Mouse (Mus musculus) embryonic facial prominence, embryonic 13.5 days (tissue): ENCODE measurements at regions not wholly inside any gene's neighbourhood (a gene's known extent, or its start where the extent isn't known, plus 50 kb on each side); places are given as distances from the start of the nearest gene placed in this dataset.

Experiments used
- ATAC-seq: fragments of 200-750 bp; cut with Nextera tagmentation; 2 replicates; pipeline ENCODE4 v1.8.0; 2017; ENCODE audit warnings: low read depth; ENCODE audit not compliant: insufficient number of reproducible peaks, insufficient read depth, low FRiP score, low TSS enrichment
- H3K27ac ChIP-seq: fragments of 300-500 bp; sonication (generic); 2 replicates; pipeline ENCODE4 v1.5.1; 2015; ENCODE audit warnings: moderate library complexity, mild to moderate bottlenecking, inconsistent platforms
- H3K27me3 ChIP-seq: fragments of 300-500 bp; sonication (generic); 2 replicates; pipeline ENCODE4 v1.6.1; 2015; ENCODE audit warnings: mild to moderate bottlenecking, inconsistent platforms
- H3K36me3 ChIP-seq: fragments of 300-500 bp; sonication (generic); 2 replicates; pipeline ENCODE4 v1.6.1; 2015; ENCODE audit warnings: mild to moderate bottlenecking, inconsistent platforms
- H3K4me1 ChIP-seq: fragments of 300-500 bp; sonication (generic); 2 replicates; pipeline ENCODE4 v1.6.1; 2015; ENCODE audit warnings: inconsistent platforms
- H3K4me2 ChIP-seq: fragments of 300-500 bp; sonication (generic); 2 replicates; pipeline ENCODE4 v1.6.1; 2015; ENCODE audit warnings: moderate library complexity, mild to moderate bottlenecking, inconsistent platforms
- H3K4me3 ChIP-seq: fragments of 300-500 bp; sonication (generic); 2 replicates; pipeline ENCODE4 v1.5.1; 2015; ENCODE audit warnings: mild to moderate bottlenecking, inconsistent platforms
- H3K9ac ChIP-seq: fragments of 300-500 bp; sonication (generic); 2 replicates; pipeline ENCODE4 v1.6.1; 2015; ENCODE audit warnings: mild to moderate bottlenecking, inconsistent platforms
- H3K9me3 ChIP-seq: fragments of 300-500 bp; sonication (generic); 2 replicates; pipeline ENCODE4 v1.6.1; 2016; ENCODE audit warnings: inconsistent platforms
- WGBS: fragments of 180-500 bp; shearing (Covaris S2); methylation state at CpG from one replicate; pipeline ENCODE4 v1.1.7; 2015; ENCODE audit warnings: mixed read lengths; 5-methylcytosine and 5-hydroxymethylcytosine counted together

DNA sequence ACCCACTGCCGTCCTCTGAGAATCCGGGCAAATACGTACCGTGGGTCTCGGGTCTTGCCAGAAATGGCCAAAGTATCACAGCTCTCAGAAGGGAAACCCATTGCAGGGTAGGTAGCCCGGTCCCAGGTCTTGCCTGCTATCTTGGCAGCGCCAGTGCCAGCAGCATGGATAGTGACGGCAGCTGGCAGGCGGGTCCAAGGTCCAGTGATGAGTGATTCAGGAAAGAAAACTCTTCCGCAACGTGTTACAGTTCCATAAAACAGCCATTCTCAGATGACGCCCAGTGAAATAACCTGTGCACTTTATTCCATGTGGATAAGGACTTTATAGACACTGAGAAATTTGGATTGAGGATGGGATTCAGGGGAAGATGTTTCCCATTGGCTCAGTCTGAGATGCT lies 142.2 kb upstream of the Nr4a3 start:
- no peaks in the 10 kb centered on the region for H3K27me3 ChIP-seq
- H3K4me3 ChIP-seq = no peak overlapping the region
- no peak for ATAC-seq
- no peak overlapping the region for H3K9ac ChIP-seq
- no peak overlapping the region for H3K4me2 ChIP-seq
- H3K9me3 ChIP-seq = 0 out of 2 replicates have a peak, but pooled peaks cover 3% of the 10 kb centered on the region
- H3K36me3 ChIP-seq = no peaks in the 10 kb centered on the region
- no peak overlapping the region for H3K27ac ChIP-seq
- H3K4me1 ChIP-seq = 0 out of 2 replicates have a peak, but pooled peaks cover 3% of the 10 kb centered on the region
- 91% methylated on average over 12 of the region's 12 CpGs for WGBS

DNA sequence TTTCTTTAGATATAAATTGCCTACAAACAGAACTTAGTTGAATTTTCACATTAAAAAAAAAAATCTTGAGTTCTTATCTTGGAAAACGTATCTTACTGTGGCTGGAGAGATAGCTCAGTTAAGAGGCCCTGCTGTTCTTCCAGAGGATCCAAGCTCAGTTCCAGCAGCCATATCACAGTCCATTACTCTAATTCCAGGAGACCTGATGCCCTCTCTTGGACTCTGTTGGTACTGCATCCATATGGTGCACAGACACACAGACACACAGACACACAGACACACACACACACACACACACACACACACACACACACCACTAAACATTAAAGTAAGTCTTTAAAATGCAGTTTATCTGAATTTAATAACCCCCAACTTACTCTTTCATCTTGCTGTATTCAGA lies 132.7 kb upstream of the Nr4a3 start:
- no peaks in the 10 kb centered on the region for H3K27me3 ChIP-seq
- H3K27ac ChIP-seq = no peak overlapping the region
- H3K9ac ChIP-seq = no peak overlapping the region
- ATAC-seq = no peak
- H3K4me3 ChIP-seq = no peak overlapping the region
- H3K4me2 ChIP-seq = no peak overlapping the region
- no peaks in the 10 kb centered on the region for H3K4me1 ChIP-seq
- 85% methylated on average over 1 of the region's 1 CpGs for WGBS
- no peaks in the 10 kb centered on the region for H3K36me3 ChIP-seq
- H3K9me3 ChIP-seq = no peaks in the 10 kb centered on the region

DNA sequence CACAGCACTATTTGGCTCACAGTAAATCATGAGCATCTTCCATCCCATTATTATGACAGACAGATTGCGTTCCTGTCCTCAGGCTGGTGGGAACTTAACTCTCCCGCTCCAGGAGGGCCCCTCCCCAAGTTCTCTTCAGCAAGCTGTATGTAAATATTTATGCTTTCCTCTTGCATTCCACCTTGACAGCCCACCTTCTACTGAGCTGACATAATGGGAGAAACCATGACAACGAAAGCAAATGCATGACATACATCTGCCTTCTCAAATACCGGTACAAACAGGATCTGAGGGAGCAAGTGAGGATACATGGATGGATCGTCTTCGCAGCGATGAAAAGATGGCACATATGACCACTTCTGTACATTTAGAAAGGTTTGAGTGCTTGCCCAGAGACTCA lies 125.4 kb upstream of the Nr4a3 start:
- ATAC-seq = no peak; the same call in 1 of the 2 replicates
- Histone ChIP-seq H3K36me3 (no peaks in the 10 kb centered on the region), H3K9me3 (no peaks in the 10 kb centered on the region), H3K27ac (no peak overlapping the region), H3K4me1 (no peaks in the 10 kb centered on the region), H3K9ac (no peak overlapping the region), H3K4me2 (no peak overlapping the region), H3K27me3 (no peaks in the 10 kb centered on the region), H3K4me3 (no peak overlapping the region)
- WGBS = 74% methylated on average over 7 of the region's 7 CpGs

DNA sequence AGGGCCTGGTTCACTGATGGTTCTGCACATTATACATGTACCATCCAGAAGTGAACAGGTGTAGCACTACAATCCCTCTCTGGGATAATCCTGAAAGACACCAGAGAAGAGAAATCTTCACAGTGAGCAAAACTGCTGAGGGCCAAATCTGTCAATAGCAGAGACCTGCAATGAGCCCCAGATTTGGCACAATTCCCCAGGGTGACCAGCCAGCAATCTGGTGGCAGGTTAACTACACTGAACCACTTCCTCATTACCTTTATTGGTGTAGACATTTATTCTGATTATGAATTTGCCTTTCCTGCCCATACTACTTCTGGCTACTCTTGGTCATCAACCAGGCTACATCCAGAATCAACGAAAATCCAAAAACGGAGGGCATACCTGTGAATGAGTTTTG lies 113.5 kb upstream of the Nr4a3 start:
- 90% methylated on average over 2 of the region's 2 CpGs for WGBS
- Histone ChIP-seq H3K4me3 (no peak overlapping the region), H3K36me3 (no peaks in the 10 kb centered on the region), H3K9ac (no peak overlapping the region), H3K9me3 (no peaks in the 10 kb centered on the region), H3K27ac (no peak overlapping the region), H3K27me3 (no peaks in the 10 kb centered on the region), H3K4me2 (no peak overlapping the region), H3K4me1 (no peaks in the 10 kb centered on the region)
- ATAC-seq = no peak

DNA sequence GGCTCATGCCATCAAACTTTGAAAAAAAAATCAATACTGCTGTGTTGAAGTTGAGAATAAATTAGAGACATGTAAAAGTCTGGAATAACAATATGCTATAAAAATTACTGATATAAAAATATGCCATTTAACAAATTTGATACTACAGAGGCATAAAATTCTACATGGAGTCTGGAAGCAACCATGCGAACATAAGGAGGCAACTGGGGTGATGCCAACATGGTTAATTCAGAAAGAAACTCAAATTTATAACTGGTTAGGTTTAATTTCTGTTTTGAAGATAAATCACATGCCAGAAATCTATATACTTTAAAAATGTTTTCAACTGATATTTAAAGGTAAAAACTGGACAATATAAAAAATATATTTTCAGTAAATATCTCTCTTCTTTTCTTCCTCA lies 111.4 kb upstream of the Nr4a3 start:
- H3K4me1 ChIP-seq = no peaks in the 10 kb centered on the region
- no peaks in the 10 kb centered on the region for H3K36me3 ChIP-seq
- H3K27me3 ChIP-seq = no peaks in the 10 kb centered on the region
- no peak overlapping the region for H3K27ac ChIP-seq
- 85% methylated on average over 1 of the region's 1 CpGs for WGBS
- no peak overlapping the region for H3K9ac ChIP-seq
- H3K9me3 ChIP-seq = no peaks in the 10 kb centered on the region
- ATAC-seq = no peak
- no peak overlapping the region for H3K4me2 ChIP-seq
- H3K4me3 ChIP-seq = no peak overlapping the region

DNA sequence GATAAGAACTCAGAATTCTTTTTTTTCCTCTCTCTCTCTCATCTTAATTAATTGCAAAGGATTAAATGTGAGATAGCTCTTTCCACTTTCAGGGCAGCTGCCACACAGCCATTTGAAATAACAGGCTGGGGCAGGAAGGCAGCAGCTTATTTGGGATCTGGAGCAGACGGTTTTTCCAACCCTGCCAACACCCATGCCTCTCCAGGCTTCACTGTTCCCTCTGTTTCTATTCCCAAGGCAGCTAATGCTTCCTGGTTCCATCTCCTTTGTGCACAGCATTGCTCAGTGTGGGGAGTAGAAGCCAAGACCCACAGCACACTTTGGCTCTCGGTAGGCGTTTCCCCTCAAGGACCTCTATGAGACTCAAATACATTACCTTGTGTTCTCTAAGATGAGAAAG lies 109.4 kb upstream of the Nr4a3 start:
- no peak overlapping the region for H3K27ac ChIP-seq
- H3K36me3 ChIP-seq = no peaks in the 10 kb centered on the region
- H3K27me3 ChIP-seq = no peaks in the 10 kb centered on the region
- ATAC-seq = no peak
- H3K4me2 ChIP-seq = no peak overlapping the region
- no peaks in the 10 kb centered on the region for H3K9me3 ChIP-seq
- 90% methylated on average over 3 of the region's 3 CpGs for WGBS
- H3K9ac ChIP-seq = no peak overlapping the region
- H3K4me1 ChIP-seq = no peaks in the 10 kb centered on the region
- no peak overlapping the region for H3K4me3 ChIP-seq

DNA sequence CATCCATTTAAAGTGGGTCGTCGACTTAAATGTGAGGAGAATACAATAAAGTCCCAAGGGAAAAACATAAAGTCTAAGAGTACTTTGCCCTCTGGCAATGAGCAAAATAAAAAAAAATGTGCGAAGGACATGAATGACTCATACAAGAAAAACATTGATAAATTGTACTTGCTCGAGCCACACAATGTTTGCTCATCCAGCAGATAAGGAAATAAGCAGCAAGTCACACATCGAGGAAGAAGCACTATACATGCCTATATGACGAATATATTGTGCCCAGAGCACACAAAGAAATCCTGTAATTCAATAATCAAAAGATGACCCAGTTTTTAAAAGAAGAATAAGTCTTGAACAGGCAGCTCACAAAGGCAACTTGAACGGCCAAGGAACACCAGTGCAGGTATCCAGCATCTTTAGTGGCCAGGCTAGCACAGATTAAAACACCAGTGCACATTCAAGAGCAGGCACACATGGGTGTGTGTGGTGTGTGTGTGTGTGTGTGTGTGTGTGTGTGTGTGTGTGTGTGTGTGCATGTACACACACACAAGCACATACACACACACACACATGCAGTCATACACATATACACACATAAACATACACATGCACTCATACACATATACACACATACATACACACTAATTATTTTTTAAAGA lies 108.4 kb upstream of the Nr4a3 start:
- H3K27ac ChIP-seq = no peak overlapping the region
- no peaks in the 10 kb centered on the region for H3K36me3 ChIP-seq
- H3K4me2 ChIP-seq = no peak overlapping the region
- no peak for ATAC-seq
- no peak overlapping the region for H3K9ac ChIP-seq
- H3K9me3 ChIP-seq = no peaks in the 10 kb centered on the region
- no peaks in the 10 kb centered on the region for H3K4me1 ChIP-seq
- no peaks in the 10 kb centered on the region for H3K27me3 ChIP-seq
- H3K4me3 ChIP-seq = no peak overlapping the region
- 86% methylated on average over 7 of the region's 7 CpGs for WGBS

DNA sequence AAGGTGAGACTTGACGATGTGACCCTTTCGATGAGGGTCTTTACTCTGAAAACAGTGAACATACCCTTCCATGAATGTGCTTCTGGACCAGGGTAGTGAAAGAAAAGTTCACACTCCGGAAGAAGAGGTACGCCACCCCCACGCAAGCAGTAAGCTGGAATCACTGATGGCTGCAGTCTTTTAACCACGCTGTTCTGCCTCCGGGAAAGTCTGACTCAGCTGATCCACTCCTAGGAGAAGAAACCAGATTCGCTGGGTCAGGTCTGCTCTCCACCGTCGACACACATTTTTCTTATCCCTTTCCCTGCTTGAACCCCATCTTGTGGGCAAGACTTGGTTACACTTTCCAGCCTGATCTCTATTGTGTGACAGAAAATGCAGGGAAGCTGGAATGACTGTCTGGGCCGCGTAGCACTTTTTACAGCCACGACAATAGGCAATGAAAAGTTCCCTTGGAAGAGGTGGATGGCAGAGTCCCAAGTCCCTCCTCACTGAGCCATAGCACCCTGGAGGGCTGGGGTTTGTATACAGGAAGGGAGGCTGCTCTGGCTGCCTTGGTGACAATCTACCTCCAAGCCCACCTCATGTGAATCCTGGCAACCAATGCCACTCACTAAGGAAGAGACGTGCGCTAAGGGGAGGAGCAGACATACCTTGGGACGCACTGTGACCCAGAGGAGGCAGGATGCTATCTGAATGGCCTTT lies 96.9 kb upstream of the Nr4a3 start:
- Histone ChIP-seq H3K4me2 (no peak overlapping the region), H3K36me3 (no peaks in the 10 kb centered on the region), H3K9ac (no peak overlapping the region), H3K4me3 (no peak overlapping the region), H3K27ac (no peak overlapping the region), H3K9me3 (no peaks in the 10 kb centered on the region), H3K27me3 (no peaks in the 10 kb centered on the region), H3K4me1 (peaks cover 8% of the 10 kb centered on the region)
- whole genome bisulfite sequencing = 60% methylated on average over 16 of the region's 16 CpGs
- ATAC-seq = no peak

DNA sequence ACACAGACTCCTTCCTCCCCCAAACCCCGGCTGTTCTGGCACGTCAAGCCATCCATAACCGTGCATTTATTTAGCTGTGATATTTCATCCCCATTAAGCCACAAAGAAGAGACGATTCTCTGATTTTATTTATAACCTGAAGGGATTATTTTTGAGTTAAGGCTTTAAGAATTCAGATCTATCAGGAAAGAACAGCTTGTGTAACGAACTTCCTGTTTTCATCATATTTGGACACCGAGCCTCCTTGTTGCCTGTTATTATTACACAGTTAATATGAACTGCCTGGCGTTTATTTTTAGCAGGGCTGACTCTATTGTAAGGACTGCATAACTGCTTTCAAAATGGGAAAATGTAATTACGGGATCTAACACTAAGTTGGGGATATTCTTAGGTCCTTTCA lies 96.2 kb upstream of the Nr4a3 start:
- no peak for ATAC-seq
- Histone ChIP-seq H3K9ac (no peak overlapping the region), H3K4me3 (no peak overlapping the region), H3K27ac (no peak overlapping the region), H3K9me3 (no peaks in the 10 kb centered on the region), H3K27me3 (no peaks in the 10 kb centered on the region), H3K36me3 (no peaks in the 10 kb centered on the region), H3K4me2 (no peak overlapping the region), H3K4me1 (peaks cover 8% of the 10 kb centered on the region)
- WGBS = 44% methylated on average over 8 of the region's 8 CpGs

DNA sequence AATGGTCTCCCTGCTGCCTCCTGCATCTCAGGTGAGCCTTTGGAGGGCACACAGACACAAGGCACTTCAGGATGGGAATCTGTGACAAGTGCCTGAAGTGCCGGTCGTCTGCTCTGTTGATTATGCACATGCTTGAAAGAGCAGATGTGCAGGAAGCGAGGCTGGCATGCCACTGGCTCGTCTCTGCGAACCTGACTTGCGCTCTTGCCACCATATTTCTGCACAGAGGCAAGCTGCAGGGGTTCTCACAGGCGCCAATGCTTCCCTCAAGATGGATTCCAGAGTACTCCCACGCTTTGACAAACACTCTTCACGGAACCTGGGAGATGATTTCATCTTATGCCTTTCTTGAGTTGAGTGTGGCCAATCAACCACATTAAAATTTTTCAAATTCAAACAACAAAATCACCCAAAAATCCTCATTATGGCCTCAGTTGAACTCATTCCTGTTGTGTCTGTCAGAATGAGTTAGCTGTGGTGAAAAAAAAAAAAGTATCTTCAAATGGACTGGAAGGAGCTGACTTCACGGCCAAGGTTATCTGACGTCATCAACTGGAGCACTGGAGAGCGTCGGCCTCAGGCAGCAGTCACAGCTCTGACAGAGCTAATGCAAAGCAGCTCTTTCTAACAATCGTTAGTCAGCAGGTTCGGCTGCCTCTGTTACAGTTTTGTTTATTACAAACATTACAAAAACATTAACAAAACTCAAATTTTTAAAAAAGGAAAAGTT lies 90.2 kb upstream of the Nr4a3 start:
- no peak for ATAC-seq
- Histone ChIP-seq H3K4me3 (no peak overlapping the region), H3K27ac (no peak overlapping the region), H3K9me3 (no peaks in the 10 kb centered on the region), H3K36me3 (no peaks in the 10 kb centered on the region), H3K4me2 (no peak overlapping the region), H3K4me1 (0 out of 2 replicates have a peak, but pooled peaks cover 3% of the 10 kb centered on the region), H3K9ac (no peak overlapping the region), H3K27me3 (no peaks in the 10 kb centered on the region)
- 51% methylated on average over 15 of the region's 15 CpGs for WGBS

DNA sequence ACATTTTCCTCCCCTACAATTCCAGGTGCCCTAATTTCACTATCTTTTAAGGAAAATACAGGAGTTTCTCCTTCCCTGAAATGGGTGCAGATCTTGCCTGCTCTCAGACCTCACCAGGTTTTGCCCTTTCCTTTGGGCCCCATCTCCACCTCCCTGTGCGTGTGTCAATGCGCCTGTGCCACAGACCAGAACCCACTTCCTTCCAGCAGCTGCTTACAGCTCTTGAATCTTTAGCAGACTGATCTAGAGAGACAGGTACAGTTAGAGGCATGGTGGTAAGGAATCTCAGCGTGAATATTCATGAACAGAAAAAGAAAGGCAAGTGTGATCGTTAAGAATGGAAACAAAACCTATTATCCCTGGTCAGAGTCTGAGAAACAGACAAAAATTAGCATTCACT lies 80.3 kb upstream of the Nr4a3 start:
- Histone ChIP-seq H3K9me3 (no peaks in the 10 kb centered on the region), H3K4me3 (no peak overlapping the region), H3K27ac (no peak overlapping the region), H3K4me1 (no peaks in the 10 kb centered on the region), H3K4me2 (no peak overlapping the region), H3K27me3 (no peaks in the 10 kb centered on the region), H3K36me3 (no peaks in the 10 kb centered on the region), H3K9ac (no peak overlapping the region)
- no peak for ATAC-seq
- 81% methylated on average over 4 of the region's 4 CpGs for WGBS

DNA sequence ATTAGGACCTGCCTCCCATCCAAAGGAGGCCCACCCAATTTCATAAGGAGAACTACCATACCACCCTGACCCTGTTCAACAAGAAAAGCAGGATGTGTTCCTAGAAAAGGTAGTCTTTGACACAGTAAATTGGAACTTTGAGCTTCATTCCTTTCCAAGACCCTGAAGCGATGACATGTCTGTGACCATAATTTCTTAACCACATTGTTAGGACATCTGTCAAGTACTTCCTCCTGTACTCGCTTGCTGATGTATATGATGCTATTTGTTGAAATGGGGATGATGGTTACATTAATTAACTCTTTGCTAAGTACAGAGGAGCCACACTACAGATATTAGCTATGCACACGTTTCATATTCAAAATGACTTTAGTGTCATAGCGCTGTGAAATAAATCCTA lies 73.1 kb upstream of the Nr4a3 start:
- Histone ChIP-seq H3K27ac (no peak overlapping the region), H3K4me3 (no peak overlapping the region), H3K36me3 (no peaks in the 10 kb centered on the region), H3K4me2 (no peak overlapping the region), H3K4me1 (no peaks in the 10 kb centered on the region), H3K9ac (no peak overlapping the region), H3K27me3 (no peaks in the 10 kb centered on the region), H3K9me3 (no peaks in the 10 kb centered on the region)
- ATAC-seq = no peak
- WGBS = 78% methylated on average over 4 of the region's 4 CpGs
